Mouse (Mus musculus) liver, embryonic 12.5 days (tissue): ENCODE data around the gene Fam183b. TPM values are rescaled to one million over a fixed set of nuclear protein-coding genes. Genes with fewer than 3 reads are reported as not detected.

Experiments used
- ATAC-seq: fragments of 200-750 bp; cut with Nextera tagmentation; 2 replicates; pipeline ENCODE4 v1.8.0; 2017; ENCODE audit warnings: moderate number of reproducible peaks, mild to moderate bottlenecking, moderate library complexity
- H3K27ac ChIP-seq: fragments of 300-500 bp; sonication (generic); 2 replicates; pipeline ENCODE4 v1.5.1; 2016; ENCODE audit warnings: mild to moderate bottlenecking
- H3K27me3 ChIP-seq: fragments of 300-500 bp; sonication (generic); replicated peaks from 2 replicates; pipeline ENCODE4 v1.6.1; 2016; ENCODE audit warnings: mild to moderate bottlenecking, moderate library complexity
- H3K36me3 ChIP-seq: fragments of 300-500 bp; sonication (generic); 2 replicates; pipeline ENCODE4 v1.6.1; 2016; ENCODE audit warnings: mild to moderate bottlenecking, moderate library complexity
- H3K4me1 ChIP-seq: fragments of 300-500 bp; sonication (generic); 2 replicates; pipeline ENCODE4 v1.6.1; 2016
- H3K4me2 ChIP-seq: fragments of 300-500 bp; sonication (generic); 2 replicates; pipeline ENCODE4 v1.6.1; 2016; ENCODE audit warnings: mild to moderate bottlenecking, moderate library complexity
- H3K4me3 ChIP-seq: fragments of 300-500 bp; sonication (generic); 2 replicates; pipeline ENCODE4 v1.5.1; 2016; ENCODE audit warnings: mild to moderate bottlenecking, moderate library complexity
- H3K9ac ChIP-seq: fragments of 300-500 bp; sonication (generic); 2 replicates; pipeline ENCODE4 v1.6.1; 2016; ENCODE audit warnings: mild to moderate bottlenecking, moderate library complexity
- H3K9me3 ChIP-seq: fragments of 300-500 bp; sonication (generic); replicated peaks from 2 replicates; pipeline ENCODE4 v1.6.1; 2016; ENCODE audit warnings: mild to moderate bottlenecking, moderate library complexity
- WGBS: fragments of 180-500 bp; shearing (Covaris S2); methylation state at CpG from one replicate; pipeline ENCODE4 v1.1.7; 2016; ENCODE audit not compliant: insufficient replicate concordance; 5-methylcytosine and 5-hydroxymethylcytosine counted together
- polyA plus RNA-seq: library from polyadenylated mRNA; unstranded; fragments of >200 nt; fragmentation: Nextera tagmentation; extraction: Ambion mirVana; gene quantifications from 2 replicates; pipeline ENCODE4 v1.2.1, GENCODE M21; 2016

The Fam183b gene
- polyA plus RNA-seq, 1 experiment from 2014 or later, result 0.31 TPM

GRCm38 (mm10) chr11:58803871-58804270 is 2.1 kb upstream of the Fam183b start:
- Histone ChIP-seq H3K36me3 (no peaks in the 10 kb centered on the region), H3K4me2 (no peak overlapping the region), H3K4me3 (no peak overlapping the region), H3K4me1 (0 out of 2 replicates have a peak, but pooled peaks cover 4% of the 10 kb centered on the region), H3K9me3 (no peaks in the 10 kb centered on the region), H3K27ac (no peak overlapping the region), H3K9ac (no peak overlapping the region), H3K27me3 (no peaks in the 10 kb centered on the region)
- ATAC-seq, result no peak
- WGBS, result 49% methylated on average over 4 of the region's 4 CpGs

DNA sequence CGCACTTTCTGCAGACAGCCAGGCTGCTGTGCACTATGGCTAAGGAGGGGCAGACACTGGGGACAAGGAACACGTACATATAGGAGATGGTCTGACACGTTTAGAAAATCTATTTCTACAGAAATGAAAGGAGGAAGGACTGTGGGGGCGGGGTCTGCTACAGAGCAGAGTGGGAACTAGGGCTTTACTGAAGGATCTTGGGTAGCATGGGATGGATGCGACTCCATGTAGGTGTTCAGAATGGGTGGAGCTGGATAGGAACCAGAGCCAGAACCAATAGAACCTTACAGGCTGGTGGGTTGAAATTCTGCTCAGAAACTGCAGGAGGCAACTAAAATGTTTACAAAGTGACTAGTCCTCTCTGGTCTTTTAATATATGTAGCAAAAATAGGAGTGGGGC is 2.0 kb downstream of the Fam183b start:
- Histone ChIP-seq H3K36me3 (no peaks in the 10 kb centered on the region), H3K9me3 (no peaks in the 10 kb centered on the region), H3K27ac (no peak overlapping the region), H3K4me2 (no peak overlapping the region), H3K9ac (no peak overlapping the region), H3K27me3 (no peaks in the 10 kb centered on the region), H3K4me3 (no peak overlapping the region), H3K4me1 (no peaks in the 10 kb centered on the region)
- WGBS, result 57% methylated on average over 5 of the region's 5 CpGs
- no peak for ATAC-seq

GRCm38 (mm10) chr11:58796850-58797249 is 4.9 kb downstream of the Fam183b start:
- Histone ChIP-seq H3K36me3 (no peaks in the 10 kb centered on the region), H3K9me3 (no peaks in the 10 kb centered on the region), H3K27ac (no peak overlapping the region), H3K4me3 (no peak overlapping the region), H3K9ac (no peak overlapping the region), H3K4me2 (no peak overlapping the region), H3K4me1 (no peaks in the 10 kb centered on the region), H3K27me3 (no peaks in the 10 kb centered on the region)
- ATAC-seq, result no peak
- 63% methylated on average over 7 of the region's 7 CpGs for WGBS

GRCm38 (mm10) chr11:58795856-58796255 is 5.9 kb downstream of the Fam183b start:
- WGBS, result 75% methylated on average over 2 of the region's 2 CpGs
- no peak overlapping the region for H3K4me3 ChIP-seq
- no peak overlapping the region for H3K27ac ChIP-seq
- H3K36me3 ChIP-seq, result no peaks in the 10 kb centered on the region
- H3K4me2 ChIP-seq, result no peak overlapping the region
- no peaks in the 10 kb centered on the region for H3K27me3 ChIP-seq
- H3K9me3 ChIP-seq, result no peaks in the 10 kb centered on the region
- H3K9ac ChIP-seq, result no peak overlapping the region
- no peaks in the 10 kb centered on the region for H3K4me1 ChIP-seq
- no peak for ATAC-seq

DNA sequence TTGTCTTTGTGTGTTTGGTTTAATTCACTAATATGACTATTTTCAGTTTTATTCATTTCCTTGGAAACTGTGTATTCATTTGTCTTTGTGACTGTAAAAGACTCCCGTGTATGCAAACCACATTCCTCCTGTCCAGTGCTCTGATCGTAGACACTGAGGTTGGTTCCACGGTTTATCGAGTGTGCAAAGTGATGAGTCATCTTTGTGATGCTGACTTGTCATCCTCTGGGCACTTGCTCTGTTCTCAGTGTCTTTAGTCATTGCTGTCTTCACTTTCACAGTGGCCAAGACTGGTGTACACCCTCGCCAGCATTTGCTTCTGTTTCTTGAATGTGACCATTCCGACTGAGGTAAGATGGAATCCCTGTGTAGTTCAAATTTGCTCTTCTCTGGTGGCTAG is 11.1 kb downstream of the Fam183b start:
- ATAC-seq, result no peak
- H3K4me1 ChIP-seq, result no peaks in the 10 kb centered on the region
- H3K4me3 ChIP-seq, result no peak overlapping the region
- no peak overlapping the region for H3K27ac ChIP-seq
- no peak overlapping the region for H3K4me2 ChIP-seq
- no peaks in the 10 kb centered on the region for H3K9me3 ChIP-seq
- 49% methylated on average over 6 of the region's 6 CpGs for WGBS
- H3K27me3 ChIP-seq, result no peaks in the 10 kb centered on the region
- H3K36me3 ChIP-seq, result no peaks in the 10 kb centered on the region
- H3K9ac ChIP-seq, result no peak overlapping the region

- 18% methylated on average over 2 of the region's 2 CpGs for WGBS
- H3K27ac ChIP-seq, result no peak overlapping the region
- no peaks in the 10 kb centered on the region for H3K36me3 ChIP-seq
- no peaks in the 10 kb centered on the region for H3K4me1 ChIP-seq
- no peak overlapping the region for H3K4me2 ChIP-seq
- H3K9ac ChIP-seq, result no peak overlapping the region
- no peaks in the 10 kb centered on the region for H3K27me3 ChIP-seq
- no peak for ATAC-seq
- no peaks in the 10 kb centered on the region for H3K9me3 ChIP-seq
- H3K4me3 ChIP-seq, result no peak overlapping the region
Measured at GRCm38 (mm10) chr11:58790053-58790452, 11.7 kb downstream of the Fam183b start.

DNA sequence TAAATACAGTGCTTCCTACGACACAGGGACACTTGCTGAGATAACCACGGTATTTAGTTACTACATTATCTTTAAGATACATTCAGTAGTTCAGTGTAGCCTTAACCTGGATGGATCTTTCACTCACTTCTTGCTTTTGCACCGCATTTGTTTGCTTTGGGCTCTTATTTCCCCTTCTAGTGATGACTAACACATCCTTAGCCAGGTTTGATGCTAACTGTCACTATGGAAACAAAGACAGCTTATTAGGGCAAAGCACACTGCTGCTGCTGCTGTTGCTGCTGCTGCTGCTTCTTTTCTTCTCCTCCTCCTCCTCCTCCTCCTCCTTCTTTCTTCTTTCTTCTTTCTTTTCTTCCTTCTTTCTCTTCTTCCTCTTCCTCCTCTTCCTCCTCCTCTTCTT is 12.2 kb downstream of the Fam183b start:
- Histone ChIP-seq H3K9me3 (no peaks in the 10 kb centered on the region), H3K27ac (no peak overlapping the region), H3K4me2 (no peak overlapping the region), H3K9ac (no peak overlapping the region), H3K27me3 (no peaks in the 10 kb centered on the region), H3K36me3 (no peaks in the 10 kb centered on the region), H3K4me1 (no peaks in the 10 kb centered on the region), H3K4me3 (no peak overlapping the region)
- no peak for ATAC-seq
- WGBS, result 38% methylated on average over 3 of the region's 3 CpGs

GRCm38 (mm10) chr11:58788346-58788745 is 13.4 kb downstream of the Fam183b start:
- Histone ChIP-seq H3K9me3 (no peaks in the 10 kb centered on the region), H3K9ac (no peak overlapping the region), H3K27me3 (no peaks in the 10 kb centered on the region), H3K27ac (no peak overlapping the region), H3K4me2 (no peak overlapping the region), H3K4me3 (no peak overlapping the region), H3K36me3 (no peaks in the 10 kb centered on the region), H3K4me1 (no peaks in the 10 kb centered on the region)
- 58% methylated on average over 8 of the region's 8 CpGs for WGBS
- ATAC-seq, result no peak

GRCm38 (mm10) chr11:58787651-58788050 is 14.1 kb downstream of the Fam183b start:
- Histone ChIP-seq H3K4me3 (no peak overlapping the region), H3K27me3 (no peaks in the 10 kb centered on the region), H3K27ac (no peak overlapping the region), H3K4me1 (no peaks in the 10 kb centered on the region), H3K9me3 (no peaks in the 10 kb centered on the region), H3K9ac (no peak overlapping the region), H3K36me3 (no peaks in the 10 kb centered on the region), H3K4me2 (no peak overlapping the region)
- no peak for ATAC-seq
- WGBS, result 77% methylated on average over 10 of the region's 10 CpGs

DNA sequence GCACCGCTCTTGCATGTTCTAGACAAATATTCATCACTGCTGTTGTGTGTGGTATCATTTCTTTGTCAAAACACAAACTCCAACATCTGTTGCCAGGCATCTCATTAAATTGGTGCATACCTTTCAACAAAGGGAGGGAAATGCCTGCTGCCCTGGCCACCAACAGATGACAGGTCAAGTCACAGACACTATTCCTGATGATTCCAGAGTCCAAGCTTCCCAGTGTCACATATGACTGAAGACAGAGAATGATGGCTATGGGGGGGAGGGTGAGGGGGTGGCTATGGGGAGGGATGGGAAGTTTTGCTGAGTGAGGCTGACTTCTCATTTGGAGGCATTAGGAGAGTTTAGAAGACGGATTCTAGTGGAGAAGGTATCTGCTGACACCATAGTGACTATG is 17.6 kb downstream of the Fam183b start:
- no peak for ATAC-seq
- no peaks in the 10 kb centered on the region for H3K4me1 ChIP-seq
- no peak overlapping the region for H3K4me2 ChIP-seq
- H3K4me3 ChIP-seq, result no peak overlapping the region
- H3K27me3 ChIP-seq, result no peaks in the 10 kb centered on the region
- no peak overlapping the region for H3K9ac ChIP-seq
- WGBS, result 65% methylated on average over 2 of the region's 2 CpGs
- no peaks in the 10 kb centered on the region for H3K36me3 ChIP-seq
- no peak overlapping the region for H3K27ac ChIP-seq
- no peaks in the 10 kb centered on the region for H3K9me3 ChIP-seq

DNA sequence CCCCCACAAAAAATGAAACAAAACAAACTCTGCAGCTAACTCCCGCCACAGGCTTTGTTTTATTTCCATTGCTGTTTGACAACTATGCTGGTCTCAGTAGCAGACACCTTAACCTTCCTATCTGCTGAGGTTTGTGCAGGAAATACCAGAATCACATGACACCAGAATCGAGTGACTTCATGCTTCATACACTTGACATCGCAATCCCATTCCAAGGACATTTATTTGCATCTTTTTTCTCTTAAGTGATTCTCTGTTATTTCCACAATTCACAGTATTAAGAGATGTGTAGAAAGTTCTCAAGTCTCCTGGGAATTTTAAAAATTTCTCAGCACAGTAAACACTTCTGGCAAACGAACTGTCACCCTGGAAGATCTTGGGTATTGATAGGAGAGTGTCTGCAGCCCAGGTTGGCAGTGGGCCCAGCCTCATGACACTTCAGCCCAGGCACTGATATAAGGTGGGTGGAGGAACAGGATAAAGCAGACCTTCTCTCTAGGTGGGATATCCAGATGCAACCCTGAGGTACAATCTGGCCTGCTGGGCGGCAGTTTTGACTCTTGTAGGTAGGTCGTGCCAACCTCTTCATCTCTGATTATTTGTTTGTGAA is 19.2 kb downstream of the Fam183b start, which contains the start of gene Olfr314:
Olfr314 (plus strand) TSS at position 473 of the 610 bp plus-strand sequence.
- Histone ChIP-seq H3K4me2 (no peak within 1 kb of the TSS), H3K4me1 (no peaks in the 10 kb centered on the region), H3K4me3 (no peak within 1 kb of the TSS), H3K9ac (no peak within 1 kb of the TSS), H3K36me3 (no peaks in the 10 kb centered on the region), H3K27me3 (no peaks in the 10 kb centered on the region), H3K9me3 (no peaks in the 10 kb centered on the region), H3K27ac (no peak within 1 kb of the TSS)
- ATAC-seq, result no peak
- WGBS, result 54% methylated on average over 6 of the region's 6 CpGs

DNA sequence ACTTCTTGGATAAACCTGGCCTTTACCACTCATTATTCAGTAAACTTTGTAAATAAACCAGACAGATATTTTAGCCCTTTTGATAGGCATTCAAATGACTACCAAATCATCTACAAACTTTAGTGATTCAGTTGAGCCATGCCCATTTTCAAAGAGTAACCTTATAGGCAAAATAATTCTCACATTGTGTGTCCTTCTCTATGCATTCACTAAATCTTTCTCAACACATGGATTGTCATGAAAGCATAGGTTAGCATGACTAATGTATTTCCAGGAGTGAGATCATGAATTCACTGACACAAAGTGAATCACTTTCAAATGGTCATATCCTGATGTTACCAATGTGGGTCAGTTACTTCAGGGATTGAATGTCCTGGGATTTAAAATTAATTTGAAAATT is 28.9 kb downstream of the Fam183b start, which contains the start of gene Olfr315:
Olfr315 (plus strand) TSS at position 301 of the 400 bp plus-strand sequence.
- Histone ChIP-seq H3K4me2 (no peak within 1 kb of the TSS), H3K4me1 (no peaks in the 10 kb centered on the region), H3K27me3 (no peaks in the 10 kb centered on the region), H3K36me3 (no peaks in the 10 kb centered on the region), H3K27ac (no peak within 1 kb of the TSS), H3K4me3 (no peak within 1 kb of the TSS), H3K9me3 (no peaks in the 10 kb centered on the region), H3K9ac (no peak within 1 kb of the TSS)
- ATAC-seq, result no peak

DNA sequence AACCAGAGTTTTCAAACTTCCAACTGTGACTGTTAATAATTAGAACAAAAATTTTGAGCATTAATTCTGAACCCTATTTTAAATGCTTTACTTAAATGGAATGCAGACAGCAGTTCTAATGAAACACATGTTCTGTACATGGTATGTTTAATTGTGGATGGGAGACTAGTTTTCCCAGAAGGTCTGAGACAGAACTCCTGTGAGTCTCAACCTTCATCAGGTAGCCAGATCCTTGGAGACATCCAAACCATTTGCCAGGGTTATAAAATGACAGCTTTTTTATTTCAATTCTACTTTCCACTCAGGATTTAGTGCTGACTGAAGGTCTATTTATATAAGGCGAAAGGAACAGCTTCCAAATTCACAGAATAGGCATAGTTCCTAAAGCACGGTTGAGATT is 49.3 kb downstream of the Fam183b start, which contains the start of gene Olfr316:
Olfr316 (plus strand) TSS at position 301 of the 400 bp plus-strand sequence.
- H3K9ac ChIP-seq, result no peak within 1 kb of the TSS
- no peak within 1 kb of the TSS for H3K4me3 ChIP-seq
- no peaks in the 10 kb centered on the region; the same call in 1 of the 2 replicates for H3K9me3 ChIP-seq
- no peak within 1 kb of the TSS for H3K27ac ChIP-seq
- no peaks in the 10 kb centered on the region for H3K27me3 ChIP-seq
- H3K4me2 ChIP-seq, result no peak within 1 kb of the TSS
- no peak for ATAC-seq
- H3K4me1 ChIP-seq, result no peaks in the 10 kb centered on the region
- H3K36me3 ChIP-seq, result no peaks in the 10 kb centered on the region
- 81% methylated on average over 2 of the region's 2 CpGs for WGBS
